Mouse (Mus musculus): Measurements from ENCODE around the gene Pomgnt2. TPM values are rescaled to one million over a fixed set of nuclear protein-coding genes. Genes with fewer than 3 reads are reported as not detected.
"Not testable (repeated sequence)": the region's sequence is repeated elsewhere in the genome, so short reads cannot be mapped to it uniquely, and the experiment has no call there.

Gene Pomgnt2
- polyA plus RNA-seq, 1 experiment from 2014 or later = 2.9 TPM

GRCm38 (mm10) chr9:122025855-122026590 lies 29.1 kb upstream of the Pomgnt2 start:
- Histone ChIP-seq H3K4me1 (replicated peaks) (no peaks in the 10 kb centered on the region), H3K36me3 (replicated peaks) (no peaks in the 10 kb centered on the region), H3K27me3 (no peaks in the 10 kb centered on the region), H3K4me2 (no peak overlapping the region), H3K9ac (no peak overlapping the region), H3K4me3 (replicated peaks) (no peak overlapping the region), H3K9me3 (replicated peaks) (no peaks in the 10 kb centered on the region), H3K27ac (replicated peaks) (no peak overlapping the region)
- no peak for ATAC-seq (ENCODE audit: insufficient read depth)
- WGBS (ENCODE audit: insufficient replicate concordance) = 50% methylated on average over 7 of the region's 7 CpGs

GRCm38 (mm10) chr9:122024419-122024818 lies 27.5 kb upstream of the Pomgnt2 start:
- ATAC-seq (ENCODE audit: insufficient read depth) = no peak
- Histone ChIP-seq H3K4me1 (replicated peaks) (no peaks in the 10 kb centered on the region), H3K36me3 (replicated peaks) (no peaks in the 10 kb centered on the region), H3K9ac (no peak overlapping the region), H3K9me3 (replicated peaks) (no peaks in the 10 kb centered on the region), H3K27ac (replicated peaks) (no peak overlapping the region), H3K27me3 (no peaks in the 10 kb centered on the region), H3K4me3 (replicated peaks) (no peak overlapping the region), H3K4me2 (no peak overlapping the region)
- 68% methylated on average over 6 of the region's 6 CpGs for WGBS (ENCODE audit: insufficient replicate concordance)

- no peak for ATAC-seq (ENCODE audit: insufficient read depth)
These were observed 27.0 kb upstream of the Pomgnt2 start for GRCm38 (mm10) chr9:122023873-122024272.

DNA sequence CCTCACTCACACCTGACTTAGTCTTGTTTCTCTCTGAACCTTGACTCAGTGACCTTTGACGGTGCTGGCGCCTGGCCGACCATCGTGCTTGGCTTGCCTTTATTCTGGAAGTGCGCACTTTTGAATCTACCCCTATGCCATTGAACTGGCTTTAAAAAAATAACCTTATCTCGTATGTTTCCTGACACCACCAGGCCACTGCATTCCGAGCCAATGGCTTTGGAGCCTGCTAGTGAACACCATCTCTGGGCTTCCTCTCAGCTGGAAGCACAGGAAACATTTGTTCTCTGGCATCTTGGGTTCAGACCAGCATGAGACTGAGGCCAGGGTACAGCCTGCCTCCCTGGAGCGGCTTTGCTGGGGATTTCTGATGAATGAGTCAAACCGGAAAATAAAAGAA lies 25.9 kb upstream of the Pomgnt2 start:
- H3K36me3 ChIP-seq (replicated peaks) = no peaks in the 10 kb centered on the region
- H3K9me3 ChIP-seq (replicated peaks) = no peaks in the 10 kb centered on the region
- H3K4me2 ChIP-seq = no peak overlapping the region
- WGBS (ENCODE audit: insufficient replicate concordance) = 19% methylated on average over 9 of the region's 9 CpGs
- H3K4me1 ChIP-seq (replicated peaks) = no peaks in the 10 kb centered on the region
- H3K27me3 ChIP-seq = no peaks in the 10 kb centered on the region
- no peak overlapping the region for H3K9ac ChIP-seq
- no peak overlapping the region for H3K27ac ChIP-seq (replicated peaks)
- no peak overlapping the region for H3K4me3 ChIP-seq (replicated peaks)
- ATAC-seq (ENCODE audit: insufficient read depth) = no peak; the same call in 1 of the 2 replicates

More at GRCm38 (mm10) chr9:122023873-122024272, 27.0 kb upstream of the Pomgnt2 start:
- H3K4me3 ChIP-seq (replicated peaks) = no peak overlapping the region
- H3K9ac ChIP-seq = no peak overlapping the region
- H3K4me1 ChIP-seq (replicated peaks) = no peaks in the 10 kb centered on the region
- no peak overlapping the region for H3K27ac ChIP-seq (replicated peaks)
- H3K27me3 ChIP-seq = no peaks in the 10 kb centered on the region
- no peak overlapping the region for H3K4me2 ChIP-seq
- WGBS (ENCODE audit: insufficient replicate concordance) = 69% methylated on average over 5 of the region's 5 CpGs
- H3K36me3 ChIP-seq (replicated peaks) = no peaks in the 10 kb centered on the region
- H3K9me3 ChIP-seq (replicated peaks) = no peaks in the 10 kb centered on the region

- Histone ChIP-seq H3K27me3 (no peaks in the 10 kb centered on the region), H3K27ac (replicated peaks) (no peak overlapping the region), H3K4me1 (replicated peaks) (no peaks in the 10 kb centered on the region), H3K4me2 (no peak overlapping the region), H3K36me3 (replicated peaks) (no peaks in the 10 kb centered on the region), H3K9me3 (replicated peaks) (no peaks in the 10 kb centered on the region), H3K9ac (no peak overlapping the region), H3K4me3 (replicated peaks) (no peak overlapping the region)
- no peak for ATAC-seq (ENCODE audit: insufficient read depth)
- WGBS (ENCODE audit: insufficient replicate concordance) = 71% methylated on average over 5 of the region's 5 CpGs
These were observed 24.7 kb upstream of the Pomgnt2 start for GRCm38 (mm10) chr9:122021581-122021980.

DNA sequence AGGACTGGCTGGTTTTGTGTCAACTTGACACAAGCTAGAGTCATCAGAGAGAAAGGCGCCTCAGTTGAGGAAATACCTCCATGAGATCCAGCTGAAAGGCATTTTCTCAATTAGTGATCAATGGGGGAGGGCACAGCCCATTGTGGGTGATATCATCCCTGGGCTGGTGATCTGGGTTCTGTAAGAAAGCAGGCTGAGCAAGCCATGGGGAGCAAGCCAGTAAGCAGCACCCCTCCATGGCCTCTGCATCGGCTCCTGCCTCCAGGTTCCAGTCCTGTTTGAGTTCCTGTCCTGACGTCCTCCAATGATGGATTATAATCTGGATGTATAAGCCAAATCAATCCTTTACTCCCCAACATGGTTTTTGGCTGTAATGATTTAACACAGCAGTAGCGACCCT lies 24.3 kb upstream of the Pomgnt2 start:
- not testable (repeated sequence) for H3K9ac ChIP-seq; H3K4me1 ChIP-seq (replicated peaks); H3K36me3 ChIP-seq (replicated peaks); H3K27ac ChIP-seq (replicated peaks); H3K9me3 ChIP-seq (replicated peaks); ATAC-seq (ENCODE audit: insufficient read depth); H3K4me3 ChIP-seq (replicated peaks); H3K27me3 ChIP-seq; H3K4me2 ChIP-seq
- WGBS (ENCODE audit: insufficient replicate concordance) = 58% methylated on average over 4 of the region's 4 CpGs

GRCm38 (mm10) chr9:122020321-122020720 lies 23.4 kb upstream of the Pomgnt2 start:
- ATAC-seq (ENCODE audit: insufficient read depth) = no peak
- 61% methylated on average over 4 of the region's 4 CpGs for WGBS (ENCODE audit: insufficient replicate concordance)
- H3K36me3 ChIP-seq (replicated peaks) = no peaks in the 10 kb centered on the region
- H3K4me2 ChIP-seq = no peak overlapping the region
- no peak overlapping the region for H3K27ac ChIP-seq (replicated peaks)
- H3K9ac ChIP-seq = no peak overlapping the region
- no peak overlapping the region for H3K4me3 ChIP-seq (replicated peaks)
- H3K27me3 ChIP-seq = no peaks in the 10 kb centered on the region
- H3K9me3 ChIP-seq (replicated peaks) = no peaks in the 10 kb centered on the region
- no peaks in the 10 kb centered on the region for H3K4me1 ChIP-seq (replicated peaks)

- Histone ChIP-seq H3K9ac (no peak overlapping the region), H3K4me1 (replicated peaks) (no peaks in the 10 kb centered on the region), H3K36me3 (replicated peaks) (no peaks in the 10 kb centered on the region), H3K4me3 (replicated peaks) (no peak overlapping the region), H3K9me3 (replicated peaks) (no peaks in the 10 kb centered on the region), H3K27me3 (no peaks in the 10 kb centered on the region), H3K4me2 (no peak overlapping the region), H3K27ac (replicated peaks) (no peak overlapping the region)
- WGBS (ENCODE audit: insufficient replicate concordance) = 24% methylated on average over 8 of the region's 8 CpGs
- no peak for ATAC-seq (ENCODE audit: insufficient read depth)
These were observed 22.0 kb upstream of the Pomgnt2 start for GRCm38 (mm10) chr9:122018782-122019395.

DNA sequence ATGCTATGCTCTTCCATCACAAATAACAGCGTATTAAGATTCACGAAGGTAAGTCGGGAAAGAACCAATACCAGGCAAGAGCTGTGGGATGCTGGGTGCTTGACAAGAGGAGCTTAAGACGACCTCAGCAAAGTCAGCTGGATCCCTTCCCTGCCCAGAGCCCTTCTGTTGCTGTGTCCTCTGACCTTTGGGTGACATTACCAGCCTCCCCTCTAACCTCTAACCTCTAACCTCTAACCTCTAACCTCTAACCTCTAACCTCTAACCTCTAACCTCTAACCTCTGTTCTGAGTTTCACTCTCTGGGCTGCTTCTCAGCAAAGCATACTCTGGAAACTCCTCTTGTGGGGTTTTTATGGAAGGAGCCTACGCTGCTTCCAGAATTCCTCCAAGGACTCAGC lies 21.2 kb upstream of the Pomgnt2 start:
- H3K4me1 ChIP-seq (replicated peaks) = no peaks in the 10 kb centered on the region
- no peaks in the 10 kb centered on the region for H3K27me3 ChIP-seq
- WGBS (ENCODE audit: insufficient replicate concordance) = 57% methylated on average over 5 of the region's 5 CpGs
- H3K9ac ChIP-seq = no peak overlapping the region
- no peak for ATAC-seq (ENCODE audit: insufficient read depth)
- no peak overlapping the region for H3K27ac ChIP-seq (replicated peaks)
- H3K4me3 ChIP-seq (replicated peaks) = no peak overlapping the region
- no peaks in the 10 kb centered on the region for H3K36me3 ChIP-seq (replicated peaks)
- H3K4me2 ChIP-seq = no peak overlapping the region
- H3K9me3 ChIP-seq (replicated peaks) = no peaks in the 10 kb centered on the region

- no peak for ATAC-seq (ENCODE audit: insufficient read depth)
- H3K4me3 ChIP-seq (replicated peaks) = no peak overlapping the region
- H3K9ac ChIP-seq = no peak overlapping the region
- H3K36me3 ChIP-seq (replicated peaks) = no peaks in the 10 kb centered on the region
- no peaks in the 10 kb centered on the region for H3K27me3 ChIP-seq
- WGBS (ENCODE audit: insufficient replicate concordance) = 12% methylated on average over 10 of the region's 10 CpGs
- H3K4me2 ChIP-seq = no peak overlapping the region
- no peak overlapping the region for H3K27ac ChIP-seq (replicated peaks)
- H3K9me3 ChIP-seq (replicated peaks) = no peaks in the 10 kb centered on the region
- no peaks in the 10 kb centered on the region for H3K4me1 ChIP-seq (replicated peaks)
These were observed 17.3 kb upstream of the Pomgnt2 start for GRCm38 (mm10) chr9:122014241-122014667.

DNA sequence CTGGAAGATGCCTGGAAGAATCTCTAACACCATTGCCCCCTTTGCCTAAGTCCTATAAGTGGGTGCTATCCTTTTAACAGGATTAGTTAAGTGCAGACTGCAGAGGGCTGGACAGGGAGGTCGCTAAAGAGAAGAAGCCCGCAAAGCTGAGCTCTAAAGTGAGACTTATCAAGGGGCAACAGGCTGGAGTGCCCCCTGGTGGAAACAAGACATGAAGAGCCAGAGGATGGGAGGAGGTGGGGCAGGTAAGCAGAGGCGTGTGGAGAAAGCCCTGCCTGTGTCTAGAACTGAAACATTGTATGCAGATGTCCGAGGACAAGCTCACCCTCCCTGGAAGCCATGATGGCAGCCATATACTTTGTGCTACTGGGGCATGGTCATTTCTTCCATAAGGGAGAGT lies 16.7 kb upstream of the Pomgnt2 start:
- no peak for ATAC-seq (ENCODE audit: insufficient read depth)
- Histone ChIP-seq H3K36me3 (replicated peaks) (no peaks in the 10 kb centered on the region), H3K4me2 (no peak overlapping the region), H3K9ac (no peak overlapping the region), H3K9me3 (replicated peaks) (no peaks in the 10 kb centered on the region), H3K4me3 (replicated peaks) (no peak overlapping the region), H3K27ac (replicated peaks) (no peak overlapping the region), H3K27me3 (no peaks in the 10 kb centered on the region), H3K4me1 (replicated peaks) (no peaks in the 10 kb centered on the region)
- 63% methylated on average over 4 of the region's 4 CpGs for WGBS (ENCODE audit: insufficient replicate concordance)
